Mouse (Mus musculus) central nervous system, embryonic 14 days (tissue): ENCODE measurements around the gene Olfr32. TPM values are rescaled to one million over a fixed set of nuclear protein-coding genes. Genes with fewer than 3 reads are reported as not detected.

Experiments used
- polyA plus RNA-seq: library from polyadenylated mRNA; depleted of rRNA; stranded (reverse); fragments of >200 nt; gene quantifications from 2 replicates; pipeline ENCODE4 v1.2.3, GENCODE M21; 2012; rRNA removed

The Olfr32 gene
- polyA plus RNA-seq, result 0.06 TPM in 1 of 2 replicates, not detected in the other

DNA sequence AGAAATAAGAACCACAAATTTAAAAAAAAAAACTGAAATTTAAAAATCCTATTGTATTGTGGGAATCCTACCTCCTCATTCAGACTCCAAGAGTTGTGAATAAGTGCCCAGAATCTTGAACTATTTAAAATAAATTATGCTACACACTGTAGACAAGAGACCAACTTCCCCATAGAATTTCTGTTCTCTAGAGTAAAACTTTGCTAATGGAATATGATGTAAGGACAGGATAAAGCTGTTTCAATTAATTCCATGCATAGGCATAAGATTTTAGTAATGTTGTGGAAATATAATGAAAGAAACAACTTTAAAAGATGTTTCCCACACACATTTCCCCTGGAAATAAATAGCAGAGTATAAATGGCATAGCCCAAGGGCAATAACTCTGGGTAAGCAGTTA lies at the start of gene Olfr32:
Gene Olfr32 (minus strand): TSS at position 101 of the 400 bp plus-strand sequence.

GRCm38 (mm10) chr2:90152991-90153390 lies 10.9 kb upstream of the Olfr32 start, which contains the start of gene Olfr1270:
TSS of gene Olfr1270 (minus strand) at chr2:90153091.

DNA sequence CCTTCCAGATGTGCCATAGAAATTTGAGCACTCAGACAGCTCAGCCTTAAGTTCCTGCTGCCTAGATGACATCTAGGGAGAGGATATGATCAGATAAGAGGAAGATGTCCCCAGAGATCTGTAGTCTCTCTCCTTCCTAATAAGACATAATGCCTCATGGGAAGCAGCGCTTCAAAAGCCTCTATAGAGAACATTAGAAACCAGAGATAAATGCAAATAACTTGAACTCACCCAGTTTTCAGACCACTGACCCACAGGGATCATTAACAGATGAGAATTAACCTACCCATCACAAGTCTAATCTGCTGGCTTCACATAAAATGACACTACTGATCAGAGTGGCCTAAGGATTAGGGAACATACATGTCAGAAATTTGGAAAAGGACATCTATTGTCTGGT lies 20.8 kb downstream of the Olfr32 start, which contains the start of gene Olfr1269:
Gene Olfr1269 (minus strand): TSS at position 101 of the 400 bp plus-strand sequence.

Other genes starting within 250 kb of the Olfr32 start
- gene Olfr1258, start 215.0 kb downstream of the Olfr32 start, polyA plus RNA-seq, result not detected in 2 replicates
- not detected in 2 replicates for gene Olfr1259, start 193.6 kb downstream of the Olfr32 start, polyA plus RNA-seq
- not detected in 2 replicates for gene Olfr1260, start 168.0 kb downstream of the Olfr32 start, polyA plus RNA-seq
- gene Olfr1261, start 151.1 kb downstream of the Olfr32 start, polyA plus RNA-seq, result not detected in 2 replicates
- not detected in 2 replicates for gene Olfr1262, start 142.2 kb downstream of the Olfr32 start, polyA plus RNA-seq
- gene Olfr1263, start 130.2 kb downstream of the Olfr32 start, polyA plus RNA-seq, result not detected in 2 replicates
- gene Olfr1264, start 116.7 kb downstream of the Olfr32 start, polyA plus RNA-seq, result not detected in 2 replicates
- gene Olfr1265, start 107.0 kb downstream of the Olfr32 start, polyA plus RNA-seq, result not detected in 2 replicates
- gene Olfr140, start 78.7 kb downstream of the Olfr32 start, polyA plus RNA-seq, result not detected in 2 replicates
- not detected in 2 replicates for gene Olfr1269, start 20.9 kb downstream of the Olfr32 start, polyA plus RNA-seq
- not detected in 2 replicates for gene Olfr1270, start 10.8 kb upstream of the Olfr32 start, polyA plus RNA-seq
- not detected in 2 replicates for gene Olfr1506, start 82.2 kb upstream of the Olfr32 start, polyA plus RNA-seq
- gene Olfr142, start 115.3 kb upstream of the Olfr32 start, polyA plus RNA-seq, result not detected in 2 replicates
- gene Olfr1271, start 128.7 kb upstream of the Olfr32 start, polyA plus RNA-seq, result not detected in 2 replicates
- not detected in 2 replicates for gene Olfr1272, start 150.5 kb upstream of the Olfr32 start, polyA plus RNA-seq
- gene Gm13769, start 179.9 kb upstream of the Olfr32 start, polyA plus RNA-seq, result not detected in 2 replicates